Mouse (Mus musculus) spleen, embryonic (tissue): Measurements from ENCODE around the gene Aph1a.

Experiments
- CTCF ChIA-PET: fragments of 350-600 bp; sonication (Branson Sonifier 250); formaldehyde crosslinking; loops from one replicate; lab custom pipeline; 2022; lab: Charles Lee

Aph1a gene

DNA sequence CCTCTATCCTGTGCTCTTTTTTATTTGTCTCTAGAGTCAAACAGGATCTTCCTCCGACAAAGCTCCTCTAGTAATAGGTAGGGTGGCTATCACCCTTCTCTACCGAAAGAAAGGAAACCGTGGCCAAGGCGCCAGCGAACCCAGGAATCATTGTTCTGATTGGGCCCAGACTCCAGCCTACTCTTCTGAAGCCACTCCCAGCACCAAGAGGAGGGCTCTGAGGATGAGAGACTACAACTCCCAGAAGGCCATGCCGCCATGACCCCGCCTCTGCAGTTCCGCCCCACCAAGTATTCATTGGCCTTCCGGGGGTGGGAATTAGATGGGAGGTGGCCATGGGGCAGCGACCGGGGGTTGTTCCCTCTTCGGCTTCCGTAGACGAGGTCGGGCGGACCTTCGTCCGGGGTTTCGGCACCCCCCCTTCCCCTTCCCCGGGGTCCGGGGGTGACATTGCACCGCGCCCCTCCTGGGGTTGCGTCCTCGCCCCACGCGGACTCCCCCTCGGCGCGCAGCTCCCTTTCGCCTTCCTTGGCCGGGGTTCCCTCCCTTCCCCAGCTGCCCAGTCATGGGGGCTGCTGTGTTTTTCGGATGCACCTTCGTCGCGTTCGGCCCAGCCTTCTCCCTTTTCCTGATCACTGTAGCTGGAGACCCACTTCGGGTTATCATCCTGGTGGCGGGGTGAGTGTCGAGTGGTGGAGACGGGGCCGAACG, at the start of gene Aph1a:
Gene Aph1a, plus strand, starts transcription at position 364 of the 711 bp plus-strand sequence.
- CTCF ChIA-PET: interaction anchor here (0.7 to 1.0 kb wide), 2 partner anchors 11 to 298 kb away, joined by 3 to 4 read pairs; partner anchors contain the start of gene Ciart

DNA sequence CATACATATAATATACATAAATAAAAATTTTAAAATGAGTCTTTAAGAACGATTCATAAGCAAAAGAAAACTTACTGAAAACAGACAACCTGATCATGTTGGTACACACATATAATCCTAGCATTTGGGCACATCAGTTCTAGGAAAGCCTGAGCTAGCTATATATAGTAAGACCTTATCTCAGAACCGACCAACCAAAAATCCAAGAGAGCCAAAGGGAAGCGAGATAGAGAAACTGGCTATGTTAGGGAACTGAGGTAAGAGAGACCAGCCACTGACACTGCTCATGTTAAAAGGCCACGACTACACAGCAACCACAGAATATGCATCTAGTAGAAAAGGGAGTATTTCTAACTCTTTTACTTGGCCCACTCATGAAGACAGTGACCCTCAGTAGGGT, 43.2 kb upstream of the Aph1a start:
- CTCF ChIA-PET: interaction anchor here (0.7 kb wide), 2 partner anchors 11 to 156 kb away, joined by 3 to 4 read pairs; no protein-coding TSS in a partner anchor

DNA sequence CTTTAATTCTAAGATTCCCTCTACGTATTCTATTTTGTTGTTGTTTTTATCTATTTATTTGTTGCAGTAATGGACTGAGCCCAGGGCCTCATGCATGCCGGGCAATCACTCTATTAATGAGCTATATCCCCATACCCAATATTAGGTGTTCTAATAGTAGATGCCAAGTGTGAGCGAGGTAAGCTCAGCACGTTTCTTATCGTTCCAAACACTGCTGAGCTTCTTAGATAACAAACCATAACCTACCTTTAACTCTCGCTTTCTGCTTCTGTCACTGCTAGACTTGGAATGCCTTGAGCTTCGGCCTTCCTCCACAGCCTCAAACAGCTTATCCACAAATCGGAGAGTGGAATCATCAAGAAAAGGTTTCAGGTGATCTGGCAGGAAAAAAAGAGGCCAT, 42.5 kb upstream of the Aph1a start:
- CTCF ChIA-PET: interaction anchor here (0.7 kb wide), 1 partner anchor 12 kb away, joined by 3 read pairs; no protein-coding TSS in a partner anchor

DNA sequence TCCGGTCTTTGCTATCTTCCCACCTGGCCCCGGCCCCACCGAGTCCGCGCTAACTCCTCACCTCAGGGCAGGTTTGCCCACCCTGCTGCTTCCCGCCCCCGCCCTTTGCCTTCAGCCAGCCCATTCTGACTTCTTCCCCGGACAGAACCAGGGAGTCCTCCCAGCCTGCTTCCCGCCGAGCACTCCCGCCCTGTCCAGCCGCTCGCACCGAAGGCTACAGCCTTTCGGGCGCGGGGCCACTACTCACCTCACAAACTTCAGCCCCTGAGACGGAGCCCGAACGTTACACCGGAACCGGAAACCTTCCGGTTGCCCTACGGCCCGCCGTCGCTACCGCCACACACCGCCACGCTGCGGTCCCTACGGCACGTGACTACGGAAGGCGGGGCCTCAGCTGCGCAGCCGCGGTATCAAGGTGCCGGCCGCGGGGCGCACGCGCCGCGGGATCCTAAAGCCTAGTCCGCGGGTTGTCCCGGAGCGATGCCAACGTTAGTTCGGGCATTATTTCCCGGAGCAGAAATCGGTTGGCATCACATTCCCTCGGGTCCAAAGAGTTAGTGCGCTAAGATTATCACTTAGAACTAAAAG, 38.2 kb upstream of the Aph1a start, which contains the start of gene Prpf3:
Gene Prpf3, minus strand, starts transcription at position 384 of the 588 bp plus-strand sequence.
- CTCF ChIA-PET: interaction anchor here (0.6 to 0.7 kb wide), 4 partner anchors 98 to 738 kb away, joined by 6 to 7 read pairs (median 6); partner anchors contain the start of gene Polr3gl

DNA sequence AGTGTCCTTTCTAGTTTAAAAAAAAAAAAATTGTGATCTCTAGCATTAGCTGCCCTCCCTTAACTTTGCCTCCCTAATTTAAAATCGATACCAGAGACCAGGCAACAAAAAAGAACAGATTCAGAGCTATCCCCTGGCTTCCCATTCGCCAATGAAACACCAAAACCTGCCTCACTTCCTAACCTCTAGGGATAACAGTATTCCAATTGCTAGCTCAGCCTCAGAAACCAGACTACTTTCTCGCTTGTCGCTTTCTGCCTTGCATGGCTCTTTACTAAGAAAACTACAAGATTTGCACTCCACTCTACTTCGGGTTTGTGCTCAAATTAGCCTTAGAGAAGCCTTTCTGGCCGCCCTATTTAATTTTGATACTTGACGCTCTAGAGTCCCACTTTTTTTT, 37.7 kb upstream of the Aph1a start:
- CTCF ChIA-PET: interaction anchor here (0.6 kb wide), 2 partner anchors 98 to 738 kb away, joined by 6 to 7 read pairs; partner anchors contain the start of gene Polr3gl

DNA sequence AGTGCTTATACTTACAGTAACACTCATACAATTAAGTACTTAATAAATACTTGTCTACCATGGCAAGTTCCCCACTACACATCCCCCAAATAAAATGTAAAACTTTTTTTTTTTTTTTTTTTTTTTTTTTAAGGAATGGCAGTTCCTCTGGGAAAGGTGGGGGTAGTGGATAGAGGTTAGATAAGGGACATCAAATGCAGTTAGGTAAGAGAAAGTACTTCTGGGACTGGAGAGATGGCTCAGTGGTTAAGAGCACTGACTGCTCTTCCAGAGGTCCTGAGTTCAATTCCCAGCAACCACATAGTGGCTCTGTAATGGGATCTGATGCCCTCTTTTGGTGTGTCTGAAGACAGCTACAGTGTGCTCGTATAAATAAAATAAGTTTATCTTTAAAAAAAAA, 36.7 kb upstream of the Aph1a start:
- CTCF ChIA-PET: interaction anchor here (0.6 kb wide), 1 partner anchor 74 kb away, joined by 6 read pairs; no protein-coding TSS in a partner anchor

DNA sequence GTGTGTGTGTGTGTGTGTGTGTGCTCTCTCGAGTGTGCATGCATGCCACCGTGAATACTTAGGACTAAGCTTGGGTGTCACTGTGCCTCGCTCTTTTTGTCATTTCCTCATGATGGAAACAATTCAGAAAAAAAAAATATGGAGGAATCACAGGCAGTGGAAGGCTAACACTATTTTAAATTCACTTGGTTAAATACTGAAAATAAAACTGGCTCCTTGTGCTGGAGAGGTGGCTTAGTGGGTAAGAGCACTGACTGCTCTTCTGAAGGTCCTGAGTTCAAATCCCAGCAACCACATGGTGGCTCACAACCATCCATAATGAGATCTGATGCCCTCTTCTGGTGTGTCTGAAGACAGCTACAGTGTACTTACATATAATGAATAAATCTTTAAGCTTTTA, 35.5 kb upstream of the Aph1a start:
- CTCF ChIA-PET: interaction anchor here (0.6 kb wide), 1 partner anchor 77 kb away, joined by 3 read pairs; no protein-coding TSS in a partner anchor

DNA sequence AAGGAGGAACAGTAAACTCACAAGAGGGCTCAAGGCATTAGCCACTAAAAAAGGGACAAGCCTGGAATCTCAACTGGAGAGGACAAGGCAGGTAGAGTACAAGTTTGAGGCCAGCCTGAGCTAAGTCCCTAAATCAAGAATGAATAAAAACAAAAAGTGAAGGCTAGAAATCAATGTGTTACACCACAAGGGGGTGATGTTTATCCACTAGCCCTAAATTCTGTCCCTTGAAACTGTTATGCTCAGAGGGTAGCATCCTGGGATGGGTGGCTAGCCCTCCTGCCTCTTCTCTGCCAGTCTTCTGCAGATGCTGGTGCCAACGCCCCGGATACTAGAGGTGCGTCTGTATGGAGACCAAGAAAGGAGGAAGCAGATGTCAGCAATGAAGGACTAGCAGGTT, 33.4 kb upstream of the Aph1a start:
- CTCF ChIA-PET: no interaction called here

DNA sequence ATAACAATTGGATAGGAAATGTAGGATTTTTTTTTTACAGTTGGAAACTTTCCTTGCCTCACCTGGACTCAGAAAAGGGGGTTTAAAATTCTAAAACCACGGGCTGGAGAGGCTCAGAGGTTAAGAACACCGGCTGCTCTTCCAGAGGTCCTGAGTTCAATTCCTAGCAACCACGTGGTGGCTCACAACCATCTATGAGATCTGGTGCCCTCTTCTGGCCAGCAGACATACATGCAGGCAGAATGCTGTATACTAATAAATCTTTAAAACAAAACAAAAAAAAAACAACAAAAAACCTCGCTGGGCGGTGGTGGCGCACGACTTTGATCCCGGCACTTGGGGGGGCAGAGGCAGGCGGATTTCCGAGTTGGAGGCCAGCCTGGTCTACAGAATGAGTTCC, 32.6 kb upstream of the Aph1a start:
- CTCF ChIA-PET: interaction anchor here (0.5 to 1.0 kb wide), 3 partner anchors 46 to 375 kb away, joined by 3 to 4 read pairs (median 3); no protein-coding TSS in a partner anchor

DNA sequence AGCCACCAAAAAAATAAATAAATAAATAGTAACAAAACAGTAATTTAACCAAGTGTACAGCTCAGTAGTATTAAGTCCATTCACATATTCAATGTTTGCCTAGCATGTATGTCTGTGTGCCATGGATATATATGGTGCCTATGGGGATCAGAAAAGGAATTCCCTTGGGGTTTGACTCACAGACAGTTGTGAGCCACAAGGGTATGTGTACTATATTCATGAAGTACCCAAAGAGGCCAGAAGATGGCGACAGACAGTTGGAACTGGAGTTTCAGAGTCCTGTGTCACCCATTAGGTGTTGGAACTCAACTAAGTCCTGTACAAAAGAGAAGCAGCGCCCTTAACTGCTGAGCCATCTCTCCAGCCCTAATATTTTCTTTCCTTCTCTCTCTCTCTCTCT, 32.0 kb upstream of the Aph1a start:
- CTCF ChIA-PET: interaction anchor here (0.6 to 0.7 kb wide), 3 partner anchors 9 to 99 kb away, joined by 3 to 8 read pairs (median 3); no protein-coding TSS in a partner anchor

DNA sequence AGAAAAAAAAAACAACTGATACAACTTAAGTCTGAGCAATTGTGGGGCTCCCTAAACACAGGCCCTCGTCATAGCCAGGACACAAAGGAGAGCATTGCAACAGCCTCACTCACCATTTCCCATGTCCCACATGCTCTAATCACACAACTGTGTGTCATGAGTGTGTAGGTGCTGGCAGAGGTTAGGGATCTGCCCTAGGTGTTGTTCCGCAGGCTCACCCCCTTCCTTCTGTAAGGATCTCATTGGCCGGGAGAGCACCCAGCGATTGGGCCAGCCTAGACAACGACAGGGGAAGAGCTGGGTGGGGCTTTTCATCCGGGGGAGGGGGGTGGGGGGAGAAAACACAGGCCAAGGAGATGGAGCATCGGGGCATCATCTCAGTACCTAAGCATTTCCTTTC, 30.2 kb upstream of the Aph1a start:
- CTCF ChIA-PET: interaction anchor here (0.7 kb wide), 1 partner anchor 44 kb away, joined by 3 read pairs; no protein-coding TSS in a partner anchor

DNA sequence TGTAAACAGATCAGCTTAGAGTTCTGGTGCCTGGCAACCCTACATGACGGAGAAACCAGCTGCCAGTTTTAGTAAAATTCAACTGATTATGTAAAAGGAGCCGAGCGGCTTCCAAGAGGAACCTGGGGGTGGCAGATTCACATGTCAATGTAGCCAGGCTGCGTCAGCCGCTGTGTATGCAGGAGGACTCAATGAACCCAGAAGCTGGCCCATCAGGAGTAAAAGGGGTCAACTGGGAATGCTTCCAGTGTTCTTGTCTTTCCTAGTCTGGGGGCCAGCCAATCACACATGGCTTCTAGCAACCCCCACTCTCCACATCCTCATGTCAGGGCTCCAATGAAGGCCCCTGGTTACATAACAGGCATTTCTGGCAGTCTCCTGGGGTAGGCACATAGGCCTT, 28.7 kb upstream of the Aph1a start:
- CTCF ChIA-PET: interaction anchor here (0.7 kb wide), 1 partner anchor 166 kb away, joined by 4 read pairs; no protein-coding TSS in a partner anchor

DNA sequence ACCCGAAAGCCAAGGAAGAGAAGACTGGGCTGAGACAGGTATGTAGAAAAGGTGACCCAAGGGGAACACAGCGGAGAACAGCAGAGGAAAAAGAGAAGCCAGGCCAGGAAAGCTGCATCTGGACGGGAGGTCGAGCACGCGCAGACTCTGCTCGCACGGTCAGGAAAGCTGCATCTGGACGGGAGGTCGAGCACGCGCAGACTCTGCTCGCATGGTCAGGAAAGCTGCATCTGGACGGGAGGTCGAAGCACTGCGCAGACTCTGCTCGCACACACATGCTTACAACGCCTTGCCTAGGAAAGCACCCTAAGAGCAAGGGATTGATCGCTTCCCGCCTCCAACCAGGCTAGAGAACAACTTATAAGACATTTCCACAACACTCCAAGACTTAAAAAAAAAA, 28.2 kb upstream of the Aph1a start:
- CTCF ChIA-PET: no interaction called here

DNA sequence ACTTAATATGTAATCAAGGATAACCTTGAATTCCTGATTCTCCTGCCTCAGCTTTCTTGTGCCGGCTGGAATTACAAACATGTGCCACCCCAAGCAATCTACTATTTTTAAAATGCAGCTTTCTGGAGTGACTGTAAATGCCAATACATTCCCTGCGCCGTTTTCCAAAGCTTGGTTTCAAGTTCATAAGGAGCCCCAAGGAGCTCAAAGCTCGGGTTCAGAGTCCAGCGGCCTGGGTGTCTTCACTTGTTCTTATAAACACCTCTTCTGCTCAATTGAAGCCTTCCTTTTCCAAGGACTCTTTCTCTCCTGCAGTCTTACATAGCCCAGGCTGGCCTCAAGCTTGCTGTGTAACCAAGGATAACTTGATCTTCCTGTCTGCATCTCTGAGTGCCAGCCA, 27.7 kb upstream of the Aph1a start:
- CTCF ChIA-PET: interaction anchor here (0.7 kb wide), 1 partner anchor 351 kb away, joined by 3 read pairs; no protein-coding TSS in a partner anchor

DNA sequence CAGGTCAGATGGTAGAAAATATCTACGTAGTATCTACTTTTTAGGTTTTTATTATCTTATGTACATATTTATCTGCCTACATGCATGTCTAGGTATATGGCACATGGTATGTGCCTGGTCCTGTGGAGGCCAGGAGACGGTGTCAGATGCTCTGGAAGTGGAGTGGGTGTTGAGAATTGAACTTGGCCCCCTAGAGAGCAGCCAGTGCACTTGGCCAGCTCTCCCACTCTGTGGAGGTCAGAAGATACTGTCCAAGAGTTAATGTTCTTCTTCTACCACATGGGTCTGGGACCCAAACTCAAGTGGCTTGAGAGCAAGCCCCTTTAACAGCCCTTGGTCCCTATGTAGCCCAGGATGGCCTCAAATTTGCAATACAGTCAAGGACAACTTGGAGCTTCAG, 26.4 kb upstream of the Aph1a start:
- CTCF ChIA-PET: no interaction called here

DNA sequence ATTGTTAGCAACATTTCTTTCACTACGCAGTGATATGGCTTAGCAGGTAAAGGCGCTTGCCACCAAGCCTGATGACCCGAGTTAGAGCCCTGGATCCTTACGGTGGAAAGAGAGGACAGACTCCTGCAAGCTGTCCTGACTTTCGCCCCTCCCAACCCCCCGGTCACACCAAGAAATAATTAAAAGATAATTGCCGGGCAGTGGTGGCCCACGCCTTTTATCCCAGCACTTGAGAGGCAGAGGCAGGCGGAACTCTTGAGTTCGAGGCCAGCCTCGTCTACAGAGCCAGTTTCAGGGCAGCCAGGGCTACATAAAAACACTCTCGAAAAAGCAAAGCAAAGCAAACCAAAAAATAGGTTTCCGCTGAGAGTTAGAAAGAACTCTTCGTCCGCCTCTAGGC, 22.8 kb upstream of the Aph1a start:
- CTCF ChIA-PET: interaction anchor here (0.6 to 0.9 kb wide), 3 partner anchors 9 to 220 kb away, joined by 3 to 8 read pairs (median 3); partner anchors contain the start of gene BC028528

DNA sequence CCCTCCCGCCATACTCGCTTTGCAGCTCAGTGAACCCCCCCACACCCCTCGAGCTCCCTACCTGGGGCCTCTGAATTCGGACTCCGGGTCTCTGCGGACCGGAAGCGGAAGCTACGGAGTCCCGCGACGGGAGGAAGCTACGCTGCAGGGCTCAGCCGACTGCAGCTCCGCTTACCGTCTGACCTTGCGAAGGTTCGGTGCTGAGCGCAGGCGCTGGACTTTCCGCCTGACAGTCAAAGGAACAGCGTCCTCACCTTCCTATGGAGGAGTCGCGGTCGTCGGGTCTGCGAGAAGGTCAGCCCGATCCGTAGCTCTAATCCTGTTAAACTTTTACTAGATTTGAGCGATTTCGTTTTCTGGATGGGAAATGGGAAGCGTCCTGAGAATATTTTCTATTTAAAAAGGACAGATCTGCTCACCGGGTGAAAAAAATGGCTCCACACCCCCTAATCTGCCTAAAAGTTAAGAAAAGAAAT, 22.3 kb upstream of the Aph1a start, which contains the start of gene Mrps21:
Gene Mrps21, minus strand, starts transcription at position 128 of the 476 bp plus-strand sequence.
- CTCF ChIA-PET: interaction anchor here (0.5 to 0.9 kb wide), 3 partner anchors 21 to 220 kb away, joined by 3 read pairs; partner anchors contain the start of gene BC028528

DNA sequence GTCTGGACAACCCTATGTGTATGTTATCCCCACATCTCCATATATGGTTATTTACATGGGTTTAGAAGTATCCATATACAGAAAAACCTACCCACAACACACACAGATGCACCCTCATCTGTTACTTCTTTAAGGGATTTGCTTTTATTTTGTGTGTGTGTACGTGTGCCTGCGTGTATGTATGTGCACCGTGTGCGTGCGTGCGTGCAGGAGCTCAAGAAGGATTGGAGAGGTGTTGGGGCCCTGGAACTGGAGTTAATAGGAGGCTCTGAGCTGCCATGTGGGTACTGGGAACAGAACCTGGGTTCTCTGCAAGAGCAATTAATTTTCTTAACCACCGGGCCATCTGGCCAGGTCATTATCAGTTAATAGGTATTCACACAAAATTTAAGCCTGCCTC, 21.7 kb upstream of the Aph1a start:
- CTCF ChIA-PET: interaction anchor here (0.5 to 0.9 kb wide), 2 partner anchors 20 to 217 kb away, joined by 3 read pairs; partner anchors contain the start of gene BC028528

DNA sequence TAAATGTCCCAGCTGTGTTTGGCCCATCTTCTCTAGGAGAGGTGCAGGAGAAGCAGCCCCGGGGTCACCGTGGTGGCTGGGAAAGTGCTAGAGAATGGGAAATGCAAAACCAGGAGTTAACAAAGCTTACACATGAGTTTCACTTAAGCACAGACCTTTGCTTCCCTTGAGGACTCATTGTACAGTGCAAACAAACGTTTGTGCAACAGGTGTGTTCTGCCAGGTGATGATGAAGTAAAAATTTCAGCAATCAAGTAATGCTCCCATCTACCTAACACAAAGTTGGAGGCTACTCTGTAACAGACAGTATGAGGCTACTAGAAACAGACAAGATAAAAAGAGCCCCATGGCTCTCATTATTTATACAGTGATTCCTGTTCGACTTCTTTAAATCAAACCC, 14.7 kb upstream of the Aph1a start:
- CTCF ChIA-PET: no interaction called here

DNA sequence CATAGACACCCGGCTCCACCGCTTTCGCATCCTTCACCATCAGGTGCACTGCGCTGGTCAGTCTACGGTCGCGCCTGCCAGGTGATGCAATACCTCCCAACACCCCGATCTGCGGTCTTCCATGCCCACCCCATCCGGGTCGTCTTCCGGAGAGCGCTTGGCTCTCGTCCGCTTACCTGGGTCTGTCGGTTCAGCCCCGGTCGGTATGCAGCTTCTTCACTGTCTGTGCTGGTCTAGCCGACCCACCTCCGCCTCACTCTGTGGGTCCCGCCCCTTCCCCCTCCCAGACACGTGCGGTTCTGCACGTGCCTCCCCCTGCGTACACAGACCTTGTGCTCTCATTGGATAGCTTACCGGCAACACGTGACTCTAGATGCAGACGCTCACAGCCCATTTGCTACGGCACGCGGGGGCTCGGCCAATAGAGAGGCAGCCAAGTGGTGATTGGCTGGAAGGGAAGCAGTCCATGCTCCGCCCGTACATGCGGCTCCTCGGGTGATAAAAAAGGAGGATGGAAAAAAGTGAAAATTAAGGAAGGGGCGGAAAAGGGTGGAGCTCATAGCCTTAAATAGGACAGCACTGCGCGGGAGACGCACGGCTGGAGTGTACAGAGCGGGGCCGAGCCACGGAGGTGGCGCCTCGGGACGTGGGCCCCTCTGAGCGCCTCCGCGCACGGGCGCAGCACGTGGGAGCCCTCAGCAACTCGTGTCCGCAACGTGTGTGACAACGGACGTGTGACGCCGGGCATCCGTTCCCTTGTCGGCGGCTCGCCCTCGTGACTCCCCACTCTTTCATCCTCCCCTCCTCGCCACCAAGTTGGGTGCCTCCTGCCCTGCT, 11.6 kb upstream of the Aph1a start, which contains the start of gene Ciart:
Gene Ciart, minus strand, starts transcription at position 273 of the 837 bp plus-strand sequence.
- CTCF ChIA-PET: interaction anchor here (0.5 to 1.9 kb wide), 5 partner anchors 11 to 382 kb away, joined by 3 to 10 read pairs (median 4); partner anchors contain the start of gene Aph1a
